Mouse (Mus musculus) lung, postnatal 0 days (tissue): Measurements from ENCODE around the gene Gins2.

Source experiments
- CTCF ChIP-seq: IDR thresholded peaks from 2 replicates; pipeline ENCODE4 v1.5.1; 2016; ENCODE audit warnings: antibody characterized with exemption, mild to moderate bottlenecking
- EP300 ChIP-seq: IDR thresholded peaks from 2 replicates; pipeline ENCODE4 v1.6.1; 2016; ENCODE audit warnings: antibody characterized with exemption, mild to moderate bottlenecking, control low read depth

GRCm38 (mm10) chr8:120602672-120603071 lies 13.6 kb upstream of the Gins2 start:
- TF ChIP-seq EP300 (no peak), CTCF (no peak)
